9 mouse cellular contexts compared by ENCODE assay signal in genomic region chr5:127227929-127228595, GRCm38 (mm10). TPM values are rescaled to one million over a fixed set of nuclear protein-coding genes. Genes with fewer than 3 reads are reported as not detected.
DNase-seq lines count a peak whose midpoint lies in the region; ATAC-seq and TF ChIP-seq lines count a peak whose summit lies in the region.
"Had no signal": no experiment of that assay in that cellular context is flagged by ENCODE, and none has a peak within 500 bp of the region (broad histone marks: within the 10 kb centered on the region; RNA-seq: fewer than 3 reads in every experiment).

No protein-coding gene starts in this region.

- H3K27me3 ChIP-seq in intestine, embryonic 15.5 days (replicated peaks) = no peaks in the 10 kb centered on the region; the same call in 1 of the 2 replicates
- H3K27me3 ChIP-seq in intestine, postnatal 0 days (replicated peaks; ENCODE audit: control insufficient read depth, insufficient read depth, low read length) = no peaks in the 10 kb centered on the region
- H3K27me3 ChIP-seq in forebrain, postnatal 0 days (ENCODE audit: insufficient read depth, low read length) = no peaks in the 10 kb centered on the region
- H3K27me3 ChIP-seq in midbrain, embryonic 15.5 days (replicated peaks) = no peaks in the 10 kb centered on the region; the same call in 1 of the 2 replicates

- no peak overlapping the region for H3K9ac ChIP-seq in intestine, embryonic 15.5 days
- H3K9ac ChIP-seq in intestine, postnatal 0 days (ENCODE audit: low read depth, low read length) = no peak overlapping the region
- no peak overlapping the region for H3K9ac ChIP-seq in forebrain, postnatal 0 days
- no peak overlapping the region for H3K9ac ChIP-seq in midbrain, embryonic 15.5 days

- no peaks in the 10 kb centered on the region for H3K9me3 ChIP-seq in intestine, embryonic 15.5 days
- no peaks in the 10 kb centered on the region for H3K9me3 ChIP-seq in intestine, postnatal 0 days (ENCODE audit: control insufficient read depth)
- H3K9me3 ChIP-seq in forebrain, postnatal 0 days (ENCODE audit: low read length) = no peaks in the 10 kb centered on the region
- H3K9me3 ChIP-seq in midbrain, embryonic 15.5 days = no peaks in the 10 kb centered on the region

- TF ChIP-seq CTCF in intestine, postnatal 0 days (IDR thresholded peaks at IDR 0.05; ENCODE audit: low read depth) = no peak
- no peak for TF ChIP-seq CTCF in brain, embryonic 14.5 days (IDR thresholded peaks at IDR 0.05; ENCODE audit: borderline replicate concordance, extremely low read depth, insufficient read depth, insufficient read length)
- no peak for TF ChIP-seq CTCF in forebrain, postnatal 0 days (IDR thresholded peaks at IDR 0.05; ENCODE audit: low read depth)

- no peak overlapping the region for H3K27ac ChIP-seq in intestine, embryonic 15.5 days
- no peak overlapping the region for H3K27ac ChIP-seq in intestine, postnatal 0 days (ENCODE audit: low read depth, low read length)
- no peak overlapping the region for H3K27ac ChIP-seq in forebrain, postnatal 0 days (ENCODE audit: low read depth, low read length)
- H3K27ac ChIP-seq in midbrain, embryonic 15.5 days = 0 out of 2 replicates have a peak overlapping the region, but pooled peaks have one; percentile 20

- no peak for ATAC-seq in intestine, embryonic 15.5 days
- no peak for ATAC-seq in intestine, postnatal 0 days
- ATAC-seq in forebrain, postnatal 0 days = no peak
- ATAC-seq in midbrain, embryonic 15.5 days (replicated peaks) = no peak

- peak overlapping the region; percentile 38 for H3K4me2 ChIP-seq in intestine, embryonic 15.5 days (replicated peaks)
- no peak overlapping the region for H3K4me2 ChIP-seq in intestine, postnatal 0 days (replicated peaks; ENCODE audit: low read depth)
- H3K4me2 ChIP-seq in forebrain, postnatal 0 days (ENCODE audit: low read depth) = peak overlapping the region; percentile 9; the same call in 1 of the 2 replicates
- H3K4me2 ChIP-seq in midbrain, embryonic 15.5 days = peak overlapping the region; percentile 44

- H3K4me1 ChIP-seq in intestine, embryonic 15.5 days (replicated peaks) = no peaks in the 10 kb centered on the region
- H3K4me1 ChIP-seq in intestine, postnatal 0 days (replicated peaks; ENCODE audit: control insufficient read depth, insufficient read depth, low read length) = no peaks in the 10 kb centered on the region
- H3K4me1 ChIP-seq in forebrain, postnatal 0 days (ENCODE audit: insufficient read depth) = no peaks in the 10 kb centered on the region
- peaks cover 13% of the 10 kb centered on the region for H3K4me1 ChIP-seq in midbrain, embryonic 15.5 days

- peak; percentile 80 for DNase-seq in brain, embryonic 14.5 days (ENCODE audit: low read depth)
- no peak for DNase-seq in forebrain, postnatal 0 days
- no peak for DNase-seq in layer of hippocampus, adult 9-11 months
- no peak for DNase-seq in left cerebral cortex, postnatal 36 days (ENCODE audit: low spot score in 2 of 2)
- no peak for DNase-seq in layer of hippocampus, postnatal 25 days (ENCODE audit: extremely low spot score in 1 of 2, low spot score in 1 of 2)
- DNase-seq: thymus, postnatal 4 days had no signal

- WGBS in intestine, embryonic 15.5 days = 4% methylated on average over 14 of the region's 14 CpGs
- WGBS in intestine, postnatal 0 days = 4% methylated on average over 14 of the region's 14 CpGs
- 3% methylated on average over 14 of the region's 14 CpGs for WGBS in forebrain, postnatal 0 days
- WGBS in midbrain, embryonic 15.5 days = 3% methylated on average over 14 of the region's 14 CpGs

- no peaks in the 10 kb centered on the region for H3K36me3 ChIP-seq in intestine, embryonic 15.5 days
- no peaks in the 10 kb centered on the region for H3K36me3 ChIP-seq in intestine, postnatal 0 days (ENCODE audit: control insufficient read depth, insufficient read depth)
- no peaks in the 10 kb centered on the region for H3K36me3 ChIP-seq in forebrain, postnatal 0 days (ENCODE audit: insufficient read depth)
- no peaks in the 10 kb centered on the region for H3K36me3 ChIP-seq in midbrain, embryonic 15.5 days (replicated peaks)

- no peak for TF ChIP-seq POLR2A in brain, embryonic 14.5 days (IDR thresholded peaks at IDR 0.05; ENCODE audit: borderline replicate concordance, extremely low read depth, insufficient read depth, insufficient read length, poor library complexity, severe bottlenecking)

- no peak overlapping the region for H3K4me3 ChIP-seq in intestine, embryonic 15.5 days (replicated peaks)
- H3K4me3 ChIP-seq in intestine, postnatal 0 days (ENCODE audit: low read depth, low read length) = no peak overlapping the region
- H3K4me3 ChIP-seq in forebrain, postnatal 0 days (ENCODE audit: low read depth, low read length) = no peak overlapping the region
- no peak overlapping the region for H3K4me3 ChIP-seq in midbrain, embryonic 15.5 days

- intact Hi-C loops in left cerebral cortex, postnatal 36 days (cut with DNase I) = no loop called here

RNA-seq across cellular contexts. Expression of gene Tmem132c, which starts 13.5 kb away (rescaled TPM):
- polyA plus RNA-seq in intestine, embryonic 15.5 days (2015; fragmentation: Nextera tagmentation; extraction: Ambion mirVana) = 0.56 and 0.70 TPM in 2 replicates
- 0.07 and 0.18 TPM in 2 replicates for polyA plus RNA-seq in intestine, postnatal 0 days (2015; fragmentation: Nextera tagmentation; extraction: Ambion mirVana)
- polyA plus RNA-seq in brain, embryonic 14.5 days (2012; rRNA removed) = 9.5 and 17.2 TPM in 2 replicates
- total RNA-seq in forebrain, postnatal 0 days (2014; rRNA removed) = 18.9 and 25.6 TPM in 2 replicates
- polyA plus RNA-seq in forebrain, postnatal 0 days (2015; fragmentation: Nextera tagmentation; extraction: Ambion mirVana) = 5.2 and 7.5 TPM in 2 replicates
- 11.5 and 13.3 TPM in 2 replicates for polyA plus RNA-seq in midbrain, embryonic 15.5 days (2015; fragmentation: Nextera tagmentation; extraction: Ambion mirVana)
- 1 to 10 TPM; 6.0 to 6.8 TPM for total RNA-seq in left cerebral cortex, postnatal 36 days (2021)
- total RNA-seq in layer of hippocampus, postnatal 25 days (2021) = 1 to 10 TPM; 3.4 to 4.0 TPM
